Mouse (Mus musculus) urinary bladder, postnatal 25 days (tissue): Measurements from ENCODE around the gene Dzip1l.
"Not testable (repeated sequence)": the region's sequence is repeated elsewhere in the genome, so short reads cannot be mapped to it uniquely, and the experiment has no call there.

ENCODE experiments used
- DNase-seq: peaks from one replicate; pipeline ENCODE4 v3.0.0; 2022; ENCODE audit warnings: low spot score

Gene Dzip1l

GRCm38 (mm10) chr9:99629281-99630011 lies at the start of gene Dzip1l:
Gene Dzip1l (plus strand): TSS chr9:99629496.
- DNase-seq: peak; percentile 75

GRCm38 (mm10) chr9:99580655-99581054 lies 48.6 kb upstream of the Dzip1l start:
- no peak for DNase-seq

DNA sequence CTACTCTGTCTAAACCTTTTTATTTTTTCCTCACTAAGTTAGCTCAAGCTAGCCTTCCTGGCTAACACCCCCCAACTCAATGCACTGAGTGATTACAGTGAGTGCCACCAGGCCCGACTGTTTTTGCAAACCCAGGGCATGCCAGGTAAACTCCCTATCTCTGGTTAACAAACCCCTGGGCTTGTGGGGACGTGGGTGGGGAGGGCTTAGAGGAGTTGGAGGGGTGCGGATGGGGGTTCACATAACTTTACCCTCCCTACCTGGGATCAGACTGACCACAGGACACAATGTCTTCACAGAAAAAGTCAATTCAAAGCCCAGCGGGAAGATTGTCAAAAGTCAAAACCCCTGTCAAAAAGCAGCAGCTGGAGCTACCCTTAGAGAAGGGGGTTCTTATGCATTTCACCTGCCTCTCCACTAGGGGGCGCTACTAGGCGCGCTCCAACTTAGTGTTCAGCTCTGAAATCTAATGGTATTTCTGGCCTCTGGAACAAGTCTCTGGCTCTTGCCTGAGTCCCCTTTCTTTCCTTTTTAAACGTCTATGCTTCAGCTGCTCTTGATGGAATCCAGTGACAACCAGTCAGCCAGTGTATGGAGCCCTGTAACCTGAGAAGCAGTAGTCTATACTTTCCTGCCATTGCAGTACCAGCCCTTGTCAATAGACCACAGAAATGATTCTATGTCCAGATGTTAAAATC lies 41.6 kb upstream of the Dzip1l start:
- peak; percentile 74 for DNase-seq

DNA sequence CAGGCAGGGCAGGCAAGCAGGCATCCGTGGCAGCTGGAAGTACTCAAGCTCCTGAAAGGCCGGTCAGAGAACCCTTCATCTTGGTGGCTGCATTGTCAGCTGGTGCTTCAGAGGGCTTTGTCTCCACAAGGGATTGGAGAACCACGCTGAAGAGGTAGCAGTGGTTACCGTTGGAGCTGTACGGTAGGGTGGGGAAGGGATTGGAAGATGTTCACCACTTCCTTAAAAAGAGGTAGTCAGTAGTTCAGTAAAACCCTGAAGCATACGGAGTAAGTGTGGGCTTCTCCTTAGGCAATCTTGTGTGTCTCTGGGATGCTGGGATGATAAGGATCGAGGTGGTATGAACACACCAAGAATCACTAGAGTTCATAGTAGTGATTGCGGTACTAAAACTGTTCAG lies 38.2 kb upstream of the Dzip1l start:
- DNase-seq: no peak

- DNase-seq: not testable (repeated sequence)
Measured at GRCm38 (mm10) chr9:99599127-99599526, 30.2 kb upstream of the Dzip1l start.

GRCm38 (mm10) chr9:99603566-99603965 lies 25.7 kb upstream of the Dzip1l start:
- no peak for DNase-seq

GRCm38 (mm10) chr9:99612202-99612601 lies 17.1 kb upstream of the Dzip1l start, which contains the start of gene A4gnt:
Gene A4gnt (plus strand): TSS chr9:99612502.
- no peak for DNase-seq

GRCm38 (mm10) chr9:99619688-99620087 lies 9.6 kb upstream of the Dzip1l start:
- DNase-seq: no peak

GRCm38 (mm10) chr9:99620196-99620595 lies 9.1 kb upstream of the Dzip1l start:
- no peak for DNase-seq

DNA sequence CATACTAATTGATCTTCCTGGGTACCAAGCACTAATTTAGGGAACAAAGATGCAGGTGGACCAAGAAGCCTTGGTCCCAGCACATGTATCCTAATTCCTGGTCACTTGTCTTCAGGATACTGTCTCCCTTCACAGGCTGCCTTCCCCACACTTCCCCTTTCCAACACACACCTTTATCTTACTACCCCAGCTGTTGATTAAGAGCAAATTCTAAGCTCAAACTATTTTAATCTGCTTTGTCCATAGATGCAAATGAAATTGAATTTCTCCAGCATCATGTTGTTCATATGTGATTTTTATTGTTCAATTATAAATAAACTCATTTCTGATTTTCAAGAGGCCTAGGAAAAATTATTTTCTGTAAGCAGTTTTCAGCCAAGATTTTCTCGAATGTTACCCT lies 7.3 kb upstream of the Dzip1l start:
- DNase-seq: no peak

- no peak for DNase-seq
Measured at GRCm38 (mm10) chr9:99622966-99623365, 6.3 kb upstream of the Dzip1l start.

DNA sequence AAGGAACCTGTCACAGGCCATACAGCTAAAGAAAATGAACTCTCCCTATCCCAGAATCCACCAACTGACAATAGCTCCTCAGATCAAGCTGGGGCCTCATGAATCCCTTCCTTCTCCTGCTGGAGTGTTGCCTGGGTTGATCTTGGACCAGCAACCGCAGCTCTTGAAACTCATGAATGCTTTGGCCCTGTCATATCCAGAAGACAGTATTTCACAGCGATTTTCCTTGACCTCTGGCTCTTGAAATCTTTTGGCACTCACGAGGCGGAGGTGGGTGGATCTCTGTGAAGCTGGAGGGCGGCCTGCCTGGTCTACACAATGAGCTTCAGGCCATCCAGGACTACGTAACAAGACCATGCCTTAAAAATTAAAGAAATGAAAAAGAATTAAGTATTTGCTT lies 5.2 kb upstream of the Dzip1l start:
- DNase-seq: no peak

- DNase-seq: no peak
Measured at GRCm38 (mm10) chr9:99628581-99628980, 715 bp upstream of the Dzip1l start.

- no peak for DNase-seq
Measured at GRCm38 (mm10) chr9:99630071-99630470, 775 bp downstream of the Dzip1l start.

GRCm38 (mm10) chr9:99630528-99631125 lies 1.3 kb downstream of the Dzip1l start:
- no peak for DNase-seq

- DNase-seq: no peak
Measured at GRCm38 (mm10) chr9:99631781-99632180, 2.5 kb downstream of the Dzip1l start.

- DNase-seq: no peak
Measured at GRCm38 (mm10) chr9:99632264-99632663, 3.0 kb downstream of the Dzip1l start.

GRCm38 (mm10) chr9:99636776-99637175 lies 7.5 kb downstream of the Dzip1l start:
- DNase-seq: no peak

- no peak for DNase-seq
Measured at GRCm38 (mm10) chr9:99637227-99637626, 7.9 kb downstream of the Dzip1l start.

- no peak for DNase-seq
Measured at GRCm38 (mm10) chr9:99637736-99638135, 8.4 kb downstream of the Dzip1l start.

DNA sequence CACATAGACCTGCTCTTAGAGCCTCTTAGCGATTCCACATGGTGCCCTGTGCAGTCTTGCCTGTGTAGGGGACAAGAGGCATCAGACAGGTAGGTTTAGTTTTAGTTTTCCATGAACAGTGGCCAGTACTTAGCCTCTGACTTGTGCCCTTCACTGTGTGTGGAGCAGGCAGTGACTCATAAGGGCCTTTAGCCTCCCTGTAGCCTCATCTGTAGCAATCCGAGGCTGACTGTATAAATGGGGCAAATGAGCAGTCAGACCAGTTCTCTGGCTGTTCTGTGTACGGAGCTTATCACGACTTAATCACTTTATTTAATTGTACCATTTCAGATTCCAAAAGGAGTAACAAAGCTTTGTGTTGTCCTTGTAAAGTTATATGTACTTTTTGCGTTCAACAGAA lies 10.7 kb downstream of the Dzip1l start:
- DNase-seq: no peak

- no peak for DNase-seq
Measured at GRCm38 (mm10) chr9:99645416-99645815, 16.1 kb downstream of the Dzip1l start.

DNA sequence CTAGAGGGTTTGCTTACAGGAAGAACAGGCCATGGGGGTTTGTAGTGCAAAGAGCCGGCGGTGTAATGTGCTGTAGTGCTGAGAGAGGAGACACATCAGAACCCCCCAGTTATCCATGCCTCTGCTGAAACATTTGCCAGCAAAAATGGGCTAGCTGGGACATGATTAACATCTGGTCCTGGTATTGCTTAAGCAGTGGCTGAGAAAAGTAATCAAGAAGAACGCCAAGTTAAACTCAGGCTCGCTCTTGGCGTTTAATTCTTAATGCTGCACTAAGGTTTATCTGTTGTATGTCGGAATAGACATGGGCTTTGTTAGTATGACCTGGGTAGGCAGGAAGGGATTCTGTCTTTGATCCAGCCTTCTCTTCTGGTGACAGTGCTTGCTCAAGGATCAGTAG lies 16.8 kb downstream of the Dzip1l start:
- DNase-seq: no peak
